Mouse (Mus musculus): ENCODE data around the gene Ccr1. TPM values are rescaled to one million over a fixed set of nuclear protein-coding genes. Genes with fewer than 3 reads are reported as not detected.
"Not testable (repeated sequence)": the region's sequence is repeated elsewhere in the genome, so short reads cannot be mapped to it uniquely, and the experiment has no call there.

The Ccr1 gene
- polyA plus RNA-seq, 1 experiment from 2014 or later, result 0.47 TPM

- Histone ChIP-seq H3K9ac (replicated peaks) (no peak overlapping the region), H3K36me3 (no peaks in the 10 kb centered on the region), H3K27ac (replicated peaks) (no peak overlapping the region), H3K4me1 (no peaks in the 10 kb centered on the region), H3K9me3 (no peaks in the 10 kb centered on the region), H3K4me2 (replicated peaks) (no peak overlapping the region), H3K27me3 (no peaks in the 10 kb centered on the region), H3K4me3 (no peak overlapping the region)
- ATAC-seq (replicated peaks), result no peak
- WGBS, result 70% methylated on average over 6 of the region's 6 CpGs
These were observed 36.5 kb downstream of the Ccr1 start for GRCm38 (mm10) chr9:123931761-123932700.

GRCm38 (mm10) chr9:123930926-123931325 lies 37.6 kb downstream of the Ccr1 start:
- H3K4me3 ChIP-seq, result no peak overlapping the region
- H3K4me2 ChIP-seq (replicated peaks), result no peak overlapping the region
- H3K27ac ChIP-seq (replicated peaks), result no peak overlapping the region
- H3K27me3 ChIP-seq, result no peaks in the 10 kb centered on the region
- H3K9me3 ChIP-seq, result no peaks in the 10 kb centered on the region
- no peak overlapping the region for H3K9ac ChIP-seq (replicated peaks)
- WGBS, result 94% methylated on average over 3 of the region's 3 CpGs
- no peaks in the 10 kb centered on the region for H3K36me3 ChIP-seq
- ATAC-seq (replicated peaks), result no peak
- H3K4me1 ChIP-seq, result no peaks in the 10 kb centered on the region

DNA sequence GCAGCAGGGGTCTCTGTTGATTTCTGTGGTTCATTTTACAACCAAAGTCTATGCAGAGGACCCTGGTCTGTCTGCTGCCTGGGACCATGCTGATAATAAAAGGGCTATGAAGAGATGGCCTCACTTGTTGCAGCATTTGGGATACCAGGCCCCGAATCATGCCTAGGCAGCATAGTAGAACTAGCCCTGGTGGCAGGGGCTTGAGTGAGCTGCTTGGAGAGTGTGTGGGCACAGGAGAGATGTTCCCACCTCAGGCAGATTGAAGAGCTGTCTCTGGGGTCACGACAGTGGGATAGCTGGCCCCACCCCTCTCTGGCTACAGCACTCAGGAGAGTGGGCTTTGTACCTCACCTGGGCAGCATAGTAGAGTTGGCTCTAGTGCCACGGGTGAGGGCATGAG lies 38.0 kb downstream of the Ccr1 start:
- whole genome bisulfite sequencing, result 82% methylated on average over 3 of the region's 3 CpGs
- no peaks in the 10 kb centered on the region for H3K27me3 ChIP-seq
- no peak for ATAC-seq (replicated peaks)

DNA sequence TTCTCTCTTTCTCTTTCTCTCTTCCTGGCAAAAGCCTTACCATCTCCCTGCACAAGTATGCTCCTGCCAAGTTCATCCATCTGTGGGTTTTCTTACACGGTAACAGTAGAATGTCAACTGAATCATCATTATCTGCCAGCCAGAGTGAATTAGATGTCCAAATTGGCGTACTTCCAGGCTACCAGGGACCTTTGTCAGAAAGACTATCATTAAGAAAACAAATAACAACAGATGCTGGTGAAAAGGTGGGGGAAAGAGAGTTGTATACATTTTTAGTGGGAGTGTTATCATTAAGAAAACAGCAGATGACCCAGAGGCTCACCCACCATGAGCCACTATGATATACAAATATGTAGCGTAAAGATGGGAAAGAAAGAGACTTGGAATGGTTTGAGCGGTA lies 38.6 kb downstream of the Ccr1 start:
- H3K27me3 ChIP-seq, result no peaks in the 10 kb centered on the region
- no peaks in the 10 kb centered on the region for H3K36me3 ChIP-seq
- peaks cover 4% of the 10 kb centered on the region; the same call in 1 of the 2 replicates for H3K4me1 ChIP-seq
- H3K27ac ChIP-seq (replicated peaks), result no peak overlapping the region
- ATAC-seq (replicated peaks), result no peak
- H3K9ac ChIP-seq (replicated peaks), result no peak overlapping the region
- no peak overlapping the region for H3K4me3 ChIP-seq
- no peak overlapping the region for H3K4me2 ChIP-seq (replicated peaks)
- no peaks in the 10 kb centered on the region for H3K9me3 ChIP-seq
- WGBS, result 72% methylated on average over 4 of the region's 4 CpGs

More for the DNA sequence above, 38.0 kb downstream of the Ccr1 start:
- H3K36me3 ChIP-seq, result no peaks in the 10 kb centered on the region
- H3K9me3 ChIP-seq, result no peaks in the 10 kb centered on the region
- H3K9ac ChIP-seq (replicated peaks), result no peak overlapping the region
- no peak overlapping the region for H3K4me2 ChIP-seq (replicated peaks)
- H3K4me3 ChIP-seq, result no peak overlapping the region
- H3K27ac ChIP-seq (replicated peaks), result no peak overlapping the region
- H3K4me1 ChIP-seq, result peaks cover 4% of the 10 kb centered on the region; the same call in 1 of the 2 replicates

- H3K9me3 ChIP-seq, result no peaks in the 10 kb centered on the region
- no peak overlapping the region for H3K27ac ChIP-seq (replicated peaks)
- no peak for ATAC-seq (replicated peaks)
- H3K4me2 ChIP-seq (replicated peaks), result no peak overlapping the region
- 59% methylated on average over 8 of the region's 8 CpGs for WGBS
- no peaks in the 10 kb centered on the region for H3K36me3 ChIP-seq
- H3K9ac ChIP-seq (replicated peaks), result no peak overlapping the region
- H3K27me3 ChIP-seq, result no peaks in the 10 kb centered on the region
- H3K4me3 ChIP-seq, result no peak overlapping the region
- H3K4me1 ChIP-seq, result peaks cover 9% of the 10 kb centered on the region
These were observed 39.7 kb downstream of the Ccr1 start for GRCm38 (mm10) chr9:123928759-123929246.

DNA sequence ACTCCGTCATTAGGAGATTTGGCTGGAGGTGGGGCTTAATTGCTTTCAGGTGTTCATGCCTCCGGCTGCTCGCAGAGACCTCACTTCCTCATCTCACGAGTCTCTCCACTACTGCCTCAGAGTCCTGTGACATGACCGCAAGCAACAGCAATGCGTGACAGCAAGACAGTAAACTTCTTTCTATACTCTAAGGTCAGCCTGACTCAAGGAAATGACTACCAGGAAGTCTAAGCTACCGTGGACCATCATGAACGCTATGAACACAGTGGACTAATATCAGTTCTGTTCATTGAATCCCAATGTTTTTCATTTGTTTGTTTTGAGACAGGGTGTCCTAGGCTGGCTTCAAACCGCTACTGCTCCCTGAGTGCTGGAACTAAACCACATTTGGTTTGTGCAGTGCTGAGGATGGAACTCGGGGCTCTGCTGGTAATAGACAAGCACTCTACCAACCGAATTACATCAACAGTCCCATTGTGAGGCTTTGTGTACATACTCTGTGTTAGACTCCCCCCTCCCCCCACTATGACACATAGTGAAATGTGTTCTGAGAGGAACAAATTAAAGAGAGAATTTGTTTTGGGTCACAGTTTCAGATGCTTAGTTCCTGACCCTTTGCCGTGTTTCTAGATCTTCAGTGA lies 40.3 kb downstream of the Ccr1 start:
- Histone ChIP-seq H3K4me1 (peaks cover 15% of the 10 kb centered on the region), H3K27ac (replicated peaks) (no peak overlapping the region), H3K27me3 (no peaks in the 10 kb centered on the region), H3K9ac (replicated peaks) (no peak overlapping the region), H3K4me2 (replicated peaks) (no peak overlapping the region), H3K4me3 (no peak overlapping the region), H3K9me3 (no peaks in the 10 kb centered on the region), H3K36me3 (no peaks in the 10 kb centered on the region)
- ATAC-seq (replicated peaks), result no peak
- 79% methylated on average over 12 of the region's 12 CpGs for WGBS

GRCm38 (mm10) chr9:123927281-123927960 lies 41.1 kb downstream of the Ccr1 start:
- H3K4me2 ChIP-seq (replicated peaks), result no peak overlapping the region
- no peak overlapping the region for H3K9ac ChIP-seq (replicated peaks)
- H3K4me3 ChIP-seq, result no peak overlapping the region
- no peak overlapping the region for H3K27ac ChIP-seq (replicated peaks)
- H3K36me3 ChIP-seq, result no peaks in the 10 kb centered on the region
- WGBS, result 61% methylated on average over 16 of the region's 16 CpGs
- ATAC-seq (replicated peaks), result no peak
- peaks cover 16% of the 10 kb centered on the region for H3K4me1 ChIP-seq
- no peaks in the 10 kb centered on the region for H3K27me3 ChIP-seq
- H3K9me3 ChIP-seq, result no peaks in the 10 kb centered on the region

- not testable (repeated sequence) for H3K9me3 ChIP-seq; H3K27me3 ChIP-seq; H3K36me3 ChIP-seq; H3K9ac ChIP-seq (replicated peaks)
- peaks cover 16% of the 10 kb centered on the region for H3K4me1 ChIP-seq
- peak; percentile 0; the same call in 1 of the 2 replicates for ATAC-seq (replicated peaks)
- peak overlapping the region; percentile 70 for H3K4me3 ChIP-seq
- WGBS, result 6% methylated on average over 5 of the region's 5 CpGs
- H3K27ac ChIP-seq (replicated peaks), result 0 out of 2 replicates have a peak overlapping the region, but pooled peaks have one; percentile 97
- H3K4me2 ChIP-seq (replicated peaks), result peak overlapping the region; percentile 80
These were observed 42.5 kb downstream of the Ccr1 start for GRCm38 (mm10) chr9:123926041-123926440.

DNA sequence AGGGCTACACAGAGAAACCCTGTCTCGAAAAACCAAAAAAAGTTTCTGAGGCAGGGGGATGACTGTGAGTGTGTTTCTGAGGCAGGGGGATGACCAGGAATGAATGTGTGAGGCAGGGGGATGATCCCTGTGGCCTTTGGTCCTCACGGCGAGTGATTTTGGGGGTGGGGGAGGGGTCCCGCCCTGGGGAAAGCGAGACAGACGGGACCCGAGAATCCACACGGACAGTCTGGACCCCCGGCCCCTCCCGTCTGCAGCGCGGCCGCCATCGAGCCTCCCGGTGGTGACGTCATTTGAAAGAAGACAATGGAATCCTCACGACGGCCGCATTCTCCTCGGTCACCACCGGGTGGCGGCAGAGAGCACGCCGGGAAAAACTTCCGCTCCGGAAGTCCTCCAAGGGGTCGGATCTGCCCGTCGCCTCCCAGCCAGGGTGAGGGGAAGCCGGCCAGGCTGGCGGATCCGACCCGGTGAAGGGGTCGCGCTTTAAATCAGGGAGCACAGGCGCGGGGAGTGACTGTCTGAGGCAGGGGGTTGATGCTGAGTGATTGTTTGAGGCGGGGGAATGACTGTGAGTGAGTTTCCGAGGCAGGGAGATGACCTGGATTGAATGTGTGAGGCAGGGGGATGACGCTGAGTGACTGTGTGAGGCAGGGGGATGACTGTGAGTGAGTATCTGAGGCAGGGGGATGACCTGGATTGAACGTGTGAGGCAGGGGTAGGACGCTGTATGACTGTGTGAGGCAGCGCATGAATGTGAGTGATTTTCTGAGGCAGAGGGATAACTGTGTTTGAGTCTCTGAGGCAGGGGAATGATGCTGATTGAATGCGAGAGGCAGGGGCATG lies 43.2 kb downstream of the Ccr1 start:
- Histone ChIP-seq H3K27ac (replicated peaks) (peak overlapping the region; percentile 97), H3K9ac (replicated peaks) (peak overlapping the region; percentile 75), H3K4me3 (peak overlapping the region; percentile 70), H3K36me3 (no peaks in the 10 kb centered on the region), H3K4me1 (peaks cover 16% of the 10 kb centered on the region), H3K9me3 (no peaks in the 10 kb centered on the region), H3K27me3 (no peaks in the 10 kb centered on the region), H3K4me2 (replicated peaks) (peak overlapping the region; percentile 80)
- WGBS, result 5% methylated on average over 44 of the region's 44 CpGs
- peak; percentile 89 for ATAC-seq (replicated peaks)

- peak overlapping the region; percentile 97 for H3K27ac ChIP-seq (replicated peaks)
- no peaks in the 10 kb centered on the region for H3K27me3 ChIP-seq
- peak; percentile 88 for ATAC-seq (replicated peaks)
- H3K4me2 ChIP-seq (replicated peaks), result peak overlapping the region; percentile 80
- no peaks in the 10 kb centered on the region for H3K36me3 ChIP-seq
- peak overlapping the region; percentile 70 for H3K4me3 ChIP-seq
- H3K9ac ChIP-seq (replicated peaks), result peak overlapping the region; percentile 75
- H3K4me1 ChIP-seq, result peaks cover 16% of the 10 kb centered on the region
- under 1% methylated on average over 29 of the region's 49 CpGs for WGBS
- no peaks in the 10 kb centered on the region for H3K9me3 ChIP-seq
These were observed 43.9 kb downstream of the Ccr1 start for GRCm38 (mm10) chr9:123924589-123925066.

GRCm38 (mm10) chr9:123924035-123924434 lies 44.5 kb downstream of the Ccr1 start:
- Histone ChIP-seq H3K27ac (replicated peaks) (peak overlapping the region; percentile 97), H3K4me2 (replicated peaks) (peak overlapping the region; percentile 80), H3K9ac (replicated peaks) (peak overlapping the region; percentile 51), H3K4me1 (peaks cover 16% of the 10 kb centered on the region), H3K4me3 (peak overlapping the region; percentile 70)
- peak; percentile 55 for ATAC-seq (replicated peaks)
- not testable (repeated sequence) for H3K36me3 ChIP-seq, H3K9me3 ChIP-seq, H3K27me3 ChIP-seq
- 1% methylated on average over 11 of the region's 11 CpGs for WGBS
